Mouse (Mus musculus) spleen, adult 2 months (tissue): ENCODE data around the gene Mfsd4b4.
A peak's percentile ranks its signal among the peaks of the same experiment; 100 is the strongest.

ENCODE experiments used
- CTCF ChIP-seq: fragments of 200-500 bp; IDR thresholded peaks from 2 replicates; pipeline ENCODE4 v1.5.1; 2011; ENCODE audit warnings: mild to moderate bottlenecking, inconsistent platforms; ENCODE audit not compliant: insufficient read depth, insufficient read length, insufficient replicate concordance; ENCODE audit errors: extremely low read depth
- POLR2A ChIP-seq: fragments of 200-500 bp; IDR thresholded peaks from 2 replicates; pipeline ENCODE4 v1.6.1; 2011; ENCODE audit warnings: low read depth, low read length, inconsistent platforms

GRCm38 (mm10) chr10:39898874-39899371 lies at the start of gene Mfsd4b4:
- TF ChIP-seq CTCF (no peak), POLR2A (peak; percentile 45)
